Mouse (Mus musculus): ENCODE measurements at regions not wholly inside any gene's neighbourhood (a gene's known extent, or its start where the extent isn't known, plus 50 kb on each side); places are given as distances from the start of the nearest gene placed in this dataset.

GRCm38 (mm10) chr2:75479546-75479945, 179.5 kb upstream of the Hnrnpa3 start:
- intact Hi-C loops (cut with DNase I), result no loop called here

- intact Hi-C loops (cut with DNase I), result no loop called here
Measured at GRCm38 (mm10) chr2:75481863-75482262, 177.2 kb upstream of the Hnrnpa3 start.

DNA sequence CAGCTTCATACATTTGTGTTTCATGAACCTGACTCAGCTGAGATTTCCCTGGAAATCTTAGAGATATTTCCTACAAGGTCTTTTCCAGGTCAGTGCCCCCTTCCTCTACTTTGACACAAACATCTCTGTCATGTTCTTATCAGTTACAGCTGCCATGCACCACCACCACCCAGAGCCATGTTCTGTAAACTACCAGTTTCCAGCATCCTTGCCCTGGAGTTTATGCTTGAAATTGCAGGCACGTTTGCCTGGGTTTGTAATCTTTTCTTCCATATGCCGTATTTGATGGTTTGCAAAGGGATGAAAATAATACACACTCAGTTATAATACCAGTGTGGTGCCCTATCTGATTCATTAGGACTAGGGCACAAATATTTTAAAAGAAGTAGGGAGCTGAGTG, 176.6 kb upstream of the Hnrnpa3 start:
- intact Hi-C loops (cut with DNase I), result no loop called here

- intact Hi-C loops (cut with DNase I), result no loop called here
Measured at GRCm38 (mm10) chr2:75484951-75485350, 174.1 kb upstream of the Hnrnpa3 start.

DNA sequence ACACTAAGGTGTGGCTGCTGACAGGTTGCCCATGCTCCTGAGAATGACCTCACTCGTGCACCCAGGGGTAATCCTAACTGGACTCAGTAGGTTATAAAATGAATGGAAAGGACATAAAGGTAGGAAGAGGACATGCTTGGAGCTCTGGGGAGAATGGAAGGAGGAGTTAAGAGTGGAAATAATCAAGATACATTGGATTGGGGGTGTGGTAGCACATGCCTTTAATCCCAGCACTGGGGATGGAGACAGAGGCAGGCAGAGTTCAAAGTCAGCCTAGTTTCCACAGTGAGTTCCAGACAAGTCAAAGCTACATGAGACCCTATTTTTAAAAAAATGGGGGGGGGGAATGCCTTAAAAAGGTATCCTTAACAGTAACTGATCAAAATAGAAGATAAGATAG, 167.9 kb upstream of the Hnrnpa3 start:
- intact Hi-C loops (cut with DNase I), result no loop called here

GRCm38 (mm10) chr2:75491789-75492500, 167.1 kb upstream of the Hnrnpa3 start:
- intact Hi-C loops (cut with DNase I), result no loop called here

- intact Hi-C loops (cut with DNase I), result no loop called here
Measured at GRCm38 (mm10) chr2:75492501-75492898, 166.6 kb upstream of the Hnrnpa3 start.

- intact Hi-C loops (cut with DNase I), result no loop called here
Measured at GRCm38 (mm10) chr2:75496606-75497240, 162.3 kb upstream of the Hnrnpa3 start.

DNA sequence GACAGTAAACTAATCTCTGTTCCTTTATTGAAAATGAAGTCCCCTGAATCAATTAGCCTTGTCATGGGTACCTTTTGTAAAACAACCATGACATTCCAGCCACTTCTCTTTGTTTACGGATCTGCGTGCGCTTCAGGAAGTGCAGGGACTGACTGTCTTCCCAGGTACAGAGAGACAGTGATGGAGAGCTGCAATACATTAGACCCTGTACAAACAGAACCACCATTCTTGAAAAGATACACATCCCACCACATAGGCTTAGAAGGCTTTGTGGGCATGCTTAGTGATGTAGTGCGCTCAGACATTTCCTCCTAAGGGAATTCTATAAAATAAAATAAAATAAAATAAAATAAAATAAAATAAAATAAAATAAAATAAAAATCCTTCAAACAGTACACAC, 148.8 kb upstream of the Hnrnpa3 start:
- intact Hi-C loops (cut with DNase I), result no loop called here

DNA sequence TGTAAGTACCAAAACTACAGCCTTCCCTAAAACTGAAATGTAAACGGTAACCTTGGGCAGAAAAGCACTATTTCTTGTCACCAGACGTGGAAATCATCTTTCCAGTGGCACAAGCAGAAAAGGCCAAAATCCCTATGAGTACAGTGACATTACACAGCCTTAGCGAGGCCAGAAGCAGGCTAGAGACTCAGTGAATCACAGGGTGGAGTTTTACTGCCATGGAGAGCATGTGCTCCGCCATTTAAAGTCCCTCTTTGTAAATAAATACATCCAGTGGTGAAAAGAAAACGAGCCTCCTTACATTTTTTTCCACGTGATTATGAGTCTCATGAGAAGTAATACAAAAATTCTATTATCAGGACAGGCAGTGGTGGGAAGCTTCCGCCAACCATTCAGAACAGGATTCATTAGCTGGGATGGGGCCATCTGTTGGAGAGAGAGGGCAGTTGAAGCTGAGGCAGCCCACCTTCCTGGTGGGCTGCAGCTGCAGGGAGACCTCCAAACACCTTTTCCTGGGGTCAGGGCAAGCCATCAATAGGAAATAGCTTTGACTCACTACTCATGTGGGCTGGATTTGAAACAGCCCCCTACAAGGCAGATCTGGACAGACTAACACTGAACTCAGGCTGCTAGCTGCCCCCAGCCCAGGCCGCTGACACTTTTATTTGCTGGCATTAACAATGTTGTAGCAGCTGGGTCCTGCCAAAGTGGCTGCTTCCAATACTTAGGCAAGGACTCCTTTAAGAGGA, 146.5 kb upstream of the Hnrnpa3 start:
- intact Hi-C loops (cut with DNase I), result no loop called here

GRCm38 (mm10) chr2:75514171-75514570, 144.9 kb upstream of the Hnrnpa3 start:
- intact Hi-C loops (cut with DNase I), result no loop called here

- intact Hi-C loops (cut with DNase I), result no loop called here
Measured at GRCm38 (mm10) chr2:75516223-75516622, 142.8 kb upstream of the Hnrnpa3 start.

DNA sequence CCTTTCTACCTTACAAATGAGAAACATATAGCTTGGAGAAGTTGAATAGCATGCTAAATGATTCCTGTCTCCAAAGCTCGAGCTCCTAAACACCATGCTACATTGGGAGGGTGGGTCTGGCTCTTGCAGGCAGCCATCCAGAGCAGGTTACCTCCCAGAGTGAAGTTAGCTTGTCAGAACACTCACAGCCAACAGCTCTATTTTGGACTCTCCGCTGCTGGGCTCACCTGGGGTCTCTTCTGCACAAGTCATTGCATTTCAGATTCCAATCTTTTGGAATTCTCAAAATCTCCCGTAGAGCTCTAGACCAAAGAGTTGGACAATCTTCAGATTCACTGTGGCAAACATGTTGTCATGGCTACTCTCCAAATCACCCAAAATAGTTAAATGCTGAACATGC, 142.0 kb upstream of the Hnrnpa3 start:
- intact Hi-C loops (cut with DNase I), result no loop called here

- intact Hi-C loops (cut with DNase I), result no loop called here
Measured at GRCm38 (mm10) chr2:75518607-75519006, 140.5 kb upstream of the Hnrnpa3 start.

- intact Hi-C loops (cut with DNase I), result no loop called here
Measured at GRCm38 (mm10) chr2:75525562-75525961, 133.5 kb upstream of the Hnrnpa3 start.

GRCm38 (mm10) chr2:75528706-75529105, 130.4 kb upstream of the Hnrnpa3 start:
- intact Hi-C loops (cut with DNase I), result no loop called here

- intact Hi-C loops (cut with DNase I), result no loop called here
Measured at GRCm38 (mm10) chr2:75538114-75538513, 120.9 kb upstream of the Hnrnpa3 start.

DNA sequence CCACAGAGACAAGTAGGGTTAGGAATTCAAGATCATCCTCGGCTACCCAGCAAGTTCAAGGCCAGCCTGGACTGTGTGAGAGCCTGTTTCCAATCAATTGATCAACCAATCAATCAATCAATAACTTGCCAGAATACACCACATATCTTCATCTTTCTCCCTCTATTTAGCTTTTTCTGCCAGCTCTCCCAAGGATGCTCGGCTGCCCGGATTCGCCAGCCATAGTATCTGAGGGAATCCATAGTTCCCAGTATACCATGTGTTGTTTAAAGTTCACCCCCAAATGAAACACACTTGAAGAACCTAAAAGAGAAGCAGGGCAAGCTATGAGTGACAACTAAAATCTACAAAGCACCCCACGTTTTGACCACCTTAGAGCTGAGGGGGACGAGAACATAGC, 119.3 kb upstream of the Hnrnpa3 start:
- intact Hi-C loops (cut with DNase I), result no loop called here

- intact Hi-C loops (cut with DNase I), result no loop called here
Measured at GRCm38 (mm10) chr2:75542331-75542730, 116.7 kb upstream of the Hnrnpa3 start.

DNA sequence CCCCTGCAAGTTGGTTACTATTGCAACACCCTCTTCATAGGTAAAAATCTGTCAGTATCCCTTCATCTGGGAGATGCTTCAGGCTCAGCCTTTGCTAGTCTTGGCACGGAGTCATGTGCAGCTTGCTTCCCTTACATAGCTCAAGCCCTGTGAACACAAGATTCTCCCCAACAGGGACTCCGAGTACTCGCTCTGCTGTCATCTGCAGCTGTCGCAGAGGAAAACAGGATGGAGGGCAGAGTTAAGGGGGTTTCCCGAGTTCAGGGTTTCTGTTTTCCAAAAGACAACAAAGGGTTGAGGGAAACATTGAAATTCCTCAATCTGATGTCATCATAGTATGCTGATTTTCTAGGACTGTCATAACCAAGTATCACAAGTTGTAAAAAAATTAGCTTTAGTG, 116.3 kb upstream of the Hnrnpa3 start:
- intact Hi-C loops (cut with DNase I), result no loop called here

GRCm38 (mm10) chr2:75545971-75546370, 113.1 kb upstream of the Hnrnpa3 start:
- intact Hi-C loops (cut with DNase I), result no loop called here

DNA sequence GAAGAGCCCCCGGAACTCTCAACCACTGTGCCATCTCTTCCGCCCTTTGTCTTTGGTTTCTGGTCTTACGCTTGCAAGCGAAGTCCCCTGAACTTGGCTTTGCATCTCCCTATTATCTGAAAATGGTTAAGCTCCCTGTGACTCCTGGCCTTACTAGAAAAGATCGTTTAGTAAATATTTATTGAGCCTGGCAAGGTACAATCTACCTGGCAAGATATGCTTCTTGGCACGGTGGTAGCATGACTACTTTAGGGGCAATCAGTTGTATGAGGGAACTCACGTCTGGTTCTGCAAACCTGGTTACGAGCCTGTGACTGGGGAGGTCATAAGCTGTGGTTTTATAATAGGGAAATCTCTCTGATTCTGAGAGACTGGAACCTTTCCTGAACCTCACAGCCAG, 103.4 kb upstream of the Hnrnpa3 start:
- intact Hi-C loops (cut with DNase I), result no loop called here

DNA sequence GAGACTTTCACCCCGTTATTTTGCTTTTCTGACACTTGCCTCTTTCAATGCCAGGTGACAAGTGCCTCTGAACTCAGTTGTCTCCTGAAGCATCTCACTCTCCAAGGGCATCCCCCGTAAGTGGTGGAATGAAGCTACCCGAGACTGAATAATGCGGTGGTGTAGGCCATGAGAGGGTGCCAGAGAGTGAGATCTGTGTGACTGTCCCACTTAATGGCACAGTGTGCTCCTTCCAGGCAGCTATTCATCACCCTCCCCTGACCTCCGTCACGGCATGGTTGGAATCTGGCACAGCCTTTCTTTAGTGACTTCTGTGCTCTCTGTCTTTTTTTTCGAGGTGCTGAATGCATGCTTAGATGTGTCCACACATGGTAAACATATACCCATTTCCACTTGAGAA, 102.3 kb upstream of the Hnrnpa3 start:
- intact Hi-C loops (cut with DNase I), result no loop called here
